Mouse (Mus musculus): Measurements from ENCODE around the gene Olfr1359.

- TF ChIP-seq POLR2A (IDR thresholded peaks at IDR 0.05; ENCODE audit: borderline replicate concordance, extremely low read depth, insufficient read depth, insufficient read length, poor library complexity, severe bottlenecking) (no peak), CTCF (IDR thresholded peaks at IDR 0.05; ENCODE audit: borderline replicate concordance, extremely low read depth, insufficient read depth, insufficient read length) (no peak)
Observed at GRCm38 (mm10) chr13:21715131-21715863, 17.4 kb downstream of the Olfr1359 start.

All from brain, embryonic 14.5 days (tissue).